Mouse (Mus musculus) NIH3T3 (cell line): Measurements from ENCODE around the gene Ghsr.
"Not testable (repeated sequence)": the region's sequence is repeated elsewhere in the genome, so short reads cannot be mapped to it uniquely, and the experiment has no call there.

Source experiments
- DNase-seq: peaks from one replicate; pipeline ENCODE4 v3.0.0-alpha.2; 2012; ENCODE audit warnings: low read depth

Gene Ghsr

GRCm38 (mm10) chr3:27371276-27371621 lies at the start of gene Ghsr:
Gene Ghsr (plus strand): TSS chr3:27371351.
- no peak for DNase-seq

DNA sequence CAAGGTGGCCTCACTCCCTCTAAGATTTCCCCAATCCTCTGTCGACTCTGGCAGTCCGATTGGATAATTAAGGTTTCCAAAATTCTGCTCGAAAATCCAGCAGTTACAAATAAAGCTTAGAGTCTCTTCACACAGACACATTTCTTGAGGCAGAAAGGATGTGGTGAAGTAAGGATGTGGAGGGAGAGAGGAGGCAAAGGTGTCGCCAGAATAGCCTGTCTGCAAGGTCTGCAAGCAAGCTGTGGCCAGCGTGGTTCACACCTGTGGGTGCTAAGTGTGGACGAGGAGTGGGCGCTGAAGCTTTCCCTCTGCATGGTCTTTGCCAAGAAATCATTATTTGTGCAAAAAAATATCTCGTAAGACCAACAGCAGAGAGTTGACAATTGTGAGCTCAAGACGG lies 48.6 kb upstream of the Ghsr start:
- DNase-seq, result no peak

GRCm38 (mm10) chr3:27323551-27323950 lies 47.6 kb upstream of the Ghsr start:
- DNase-seq, result no peak

GRCm38 (mm10) chr3:27326633-27327191 lies 44.4 kb upstream of the Ghsr start:
- no peak for DNase-seq

- DNase-seq, result no peak
These were observed 40.4 kb upstream of the Ghsr start for GRCm38 (mm10) chr3:27330706-27331105.

DNA sequence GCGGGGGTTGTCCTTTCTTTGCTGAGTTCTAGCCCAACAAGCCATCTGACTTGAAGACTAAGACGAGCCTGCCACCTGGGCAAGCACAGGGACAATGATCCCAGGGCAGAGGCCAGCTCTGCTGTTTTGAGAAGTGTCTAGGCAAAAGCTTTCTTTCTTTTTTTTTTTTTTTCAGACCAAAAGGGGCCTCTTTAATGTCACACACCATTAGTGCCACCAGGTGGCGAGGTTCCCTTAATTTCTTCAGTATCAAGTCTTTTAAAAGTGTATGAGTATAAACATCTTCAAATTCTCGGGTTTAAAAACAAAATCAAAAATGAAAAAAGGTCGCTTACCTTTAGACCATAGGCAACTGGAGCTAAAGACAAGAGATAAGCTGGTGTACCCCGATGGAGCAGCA lies 32.7 kb upstream of the Ghsr start:
- DNase-seq, result peak; percentile 81

DNA sequence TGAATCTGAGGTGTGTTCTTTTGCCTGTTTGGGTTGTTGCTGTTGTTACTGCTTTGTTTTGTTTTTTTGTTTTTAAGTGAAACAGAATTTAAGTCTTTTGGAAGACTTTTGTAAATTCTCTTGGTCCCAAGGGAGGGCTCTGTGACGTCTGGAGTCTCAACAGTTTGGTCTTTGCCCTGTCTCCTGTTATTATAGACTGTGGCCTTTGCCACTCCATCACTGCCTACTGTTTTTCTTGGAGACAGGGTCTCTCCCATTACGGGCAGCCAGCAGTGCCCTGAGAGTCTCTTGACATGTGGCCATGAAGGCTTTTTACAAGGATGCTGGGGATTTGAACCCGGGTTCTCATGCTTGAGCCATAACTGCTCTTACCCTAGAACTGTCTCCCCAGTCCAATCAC lies 32.3 kb upstream of the Ghsr start:
- no peak for DNase-seq

GRCm38 (mm10) chr3:27340757-27341156 lies 30.4 kb upstream of the Ghsr start:
- no peak for DNase-seq

DNA sequence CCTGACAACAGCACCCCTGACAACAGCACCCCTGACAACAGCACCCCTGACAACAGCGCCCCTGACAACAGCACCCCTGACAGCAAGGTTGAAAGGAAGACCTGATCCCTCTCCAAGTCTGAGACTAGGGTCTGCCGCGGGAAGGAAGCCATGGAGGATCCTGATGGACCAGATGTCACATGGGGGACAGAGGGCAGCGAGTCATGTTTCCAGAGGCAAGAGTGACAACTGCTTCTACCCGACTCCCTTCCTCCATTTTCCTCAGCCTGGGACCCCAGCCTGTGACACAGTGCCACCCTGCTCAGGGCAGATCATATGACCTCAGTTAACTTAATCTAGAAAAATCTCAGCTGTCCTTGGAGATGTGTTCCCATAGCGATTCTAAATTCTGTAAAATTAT lies 28.7 kb upstream of the Ghsr start:
- DNase-seq, result no peak

GRCm38 (mm10) chr3:27345526-27345925 lies 25.6 kb upstream of the Ghsr start:
- peak; percentile 41 for DNase-seq

DNA sequence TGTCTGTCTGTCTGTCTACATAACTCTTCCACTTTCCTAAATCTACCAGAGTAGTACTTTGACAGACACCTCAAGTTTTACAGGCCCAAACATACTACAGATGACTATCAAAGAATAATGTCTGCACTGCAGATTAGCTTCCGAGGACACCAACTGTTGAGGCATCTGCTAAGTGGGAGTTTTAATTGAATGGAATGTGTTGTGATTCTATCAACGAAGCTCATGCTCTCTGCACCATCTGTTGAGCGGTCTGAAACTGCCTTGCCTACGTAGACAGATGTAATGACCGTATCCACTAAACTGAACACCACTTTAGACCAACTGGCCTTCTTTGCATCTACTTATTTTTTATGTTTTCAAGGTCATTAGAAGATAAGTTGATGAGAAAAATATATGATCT lies 22.7 kb upstream of the Ghsr start:
- DNase-seq, result no peak

GRCm38 (mm10) chr3:27351105-27351504 lies 20.0 kb upstream of the Ghsr start:
- DNase-seq, result no peak

GRCm38 (mm10) chr3:27359100-27359720 lies 11.9 kb upstream of the Ghsr start:
- no peak for DNase-seq

- peak; percentile 63 for DNase-seq
These were observed 1.0 kb upstream of the Ghsr start for GRCm38 (mm10) chr3:27370125-27370524.

GRCm38 (mm10) chr3:27370582-27371275 lies 422 bp upstream of the Ghsr start:
- no peak for DNase-seq

DNA sequence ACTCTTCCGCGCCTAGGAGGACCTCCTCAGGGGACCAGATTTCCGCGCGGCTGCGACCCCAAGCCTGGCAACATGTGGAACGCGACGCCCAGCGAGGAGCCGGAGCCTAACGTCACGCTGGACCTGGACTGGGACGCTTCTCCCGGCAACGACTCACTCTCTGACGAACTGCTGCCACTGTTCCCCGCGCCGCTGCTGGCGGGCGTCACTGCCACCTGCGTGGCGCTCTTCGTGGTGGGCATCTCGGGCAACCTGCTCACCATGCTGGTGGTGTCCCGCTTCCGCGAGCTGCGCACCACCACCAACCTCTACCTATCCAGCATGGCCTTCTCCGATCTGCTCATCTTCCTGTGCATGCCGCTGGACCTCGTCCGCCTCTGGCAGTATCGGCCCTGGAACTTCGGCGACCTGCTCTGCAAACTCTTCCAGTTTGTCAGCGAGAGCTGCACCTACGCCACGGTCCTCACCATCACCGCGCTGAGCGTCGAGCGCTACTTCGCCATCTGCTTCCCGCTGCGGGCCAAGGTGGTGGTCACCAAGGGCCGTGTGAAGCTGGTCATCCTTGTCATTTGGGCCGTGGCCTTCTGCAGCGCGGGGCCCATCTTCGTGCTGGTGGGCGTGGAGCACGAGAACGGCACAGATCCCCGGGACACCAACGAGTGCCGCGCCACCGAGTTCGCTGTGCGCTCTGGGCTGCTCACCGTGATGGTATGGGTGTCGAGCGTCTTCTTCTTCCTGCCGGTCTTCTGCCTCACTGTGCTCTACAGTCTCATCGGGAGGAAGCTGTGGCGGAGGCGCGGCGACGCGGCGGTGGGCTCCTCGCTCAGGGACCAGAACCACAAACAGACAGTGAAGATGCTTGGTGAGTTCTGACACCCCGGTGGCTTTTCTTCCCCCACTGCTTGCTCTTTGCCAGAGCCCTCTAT lies 837 bp downstream of the Ghsr start:
- DNase-seq, result no peak

DNA sequence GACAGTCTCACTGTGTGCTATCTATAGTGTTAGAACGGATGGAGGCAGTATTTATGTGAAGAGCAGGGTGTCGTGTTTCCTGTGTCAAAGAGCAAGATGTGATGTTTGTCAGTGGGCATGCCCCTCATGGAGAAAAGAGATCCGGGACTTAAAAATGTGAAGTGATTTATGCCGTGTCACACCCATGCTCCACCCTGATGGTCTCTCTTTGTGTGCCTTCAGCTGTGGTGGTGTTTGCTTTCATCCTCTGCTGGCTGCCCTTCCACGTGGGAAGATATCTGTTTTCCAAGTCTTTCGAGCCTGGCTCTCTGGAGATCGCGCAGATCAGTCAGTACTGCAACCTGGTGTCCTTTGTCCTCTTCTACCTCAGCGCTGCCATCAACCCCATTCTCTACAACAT lies 3.2 kb downstream of the Ghsr start:
- DNase-seq, result no peak

- no peak for DNase-seq
These were observed 6.8 kb downstream of the Ghsr start for GRCm38 (mm10) chr3:27377935-27378334.

DNA sequence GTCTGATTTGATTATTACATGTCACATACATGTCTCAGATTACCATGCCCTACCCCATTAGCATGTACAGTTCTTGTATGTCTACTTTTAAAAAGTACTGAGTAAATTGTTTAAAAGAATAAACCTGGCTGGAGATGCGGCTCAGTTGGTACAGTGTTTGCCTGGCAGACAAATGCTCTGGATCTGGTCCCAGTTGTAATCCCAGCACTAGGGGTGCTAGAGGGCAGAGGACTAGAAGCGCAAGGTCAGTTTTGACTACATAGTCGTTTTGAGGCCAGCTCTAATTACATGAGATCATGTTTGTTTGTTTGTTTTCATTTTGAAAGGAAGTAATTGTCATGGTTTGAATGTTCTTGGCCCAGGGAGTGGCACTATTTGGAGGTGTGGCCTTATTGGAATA lies 13.7 kb downstream of the Ghsr start:
- DNase-seq, result no peak

DNA sequence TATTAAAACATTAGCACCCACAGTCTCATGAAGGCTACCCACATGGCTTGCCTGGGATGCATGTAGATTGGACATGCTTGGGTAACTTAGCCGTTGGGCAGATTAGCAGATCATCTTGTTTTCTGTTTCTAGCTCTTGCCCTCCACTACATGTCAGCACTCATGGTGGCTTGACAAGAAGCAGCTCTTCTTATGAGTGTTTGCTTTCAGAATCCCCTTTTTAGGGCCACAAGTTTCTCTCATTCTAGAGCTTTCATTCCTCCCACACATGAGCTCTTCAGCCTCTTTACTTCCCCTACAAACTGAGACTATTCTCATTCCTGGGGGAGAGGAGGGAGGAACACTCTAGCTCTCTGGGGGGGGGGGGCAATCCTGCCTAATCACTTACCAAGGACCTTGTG lies 18.8 kb downstream of the Ghsr start:
- DNase-seq, result no peak

GRCm38 (mm10) chr3:27400996-27401395 lies 29.8 kb downstream of the Ghsr start:
- not testable (repeated sequence) for DNase-seq

GRCm38 (mm10) chr3:27406440-27406839 lies 35.3 kb downstream of the Ghsr start:
- no peak for DNase-seq

GRCm38 (mm10) chr3:27408564-27408963 lies 37.4 kb downstream of the Ghsr start:
- DNase-seq, result peak; percentile 9
